Mouse (Mus musculus) stomach, adult 2 months (tissue): ENCODE data around the gene Tal1. TPM values are rescaled to one million over a fixed set of nuclear protein-coding genes. Genes with fewer than 3 reads are reported as not detected.

Experiments used
- polyA plus RNA-seq: library from polyadenylated mRNA; depleted of rRNA; stranded (reverse); fragments of >200 nt; gene quantifications from 2 replicates; pipeline ENCODE4 v1.2.3, GENCODE M21; 2012; rRNA removed

The Tal1 gene
- 0.97 and 1.5 TPM in 2 replicates for polyA plus RNA-seq

GRCm38 (mm10) chr4:115056371-115056920, at the start of gene Tal1:
Tal1 (plus strand) TSS chr4:115056426.

DNA sequence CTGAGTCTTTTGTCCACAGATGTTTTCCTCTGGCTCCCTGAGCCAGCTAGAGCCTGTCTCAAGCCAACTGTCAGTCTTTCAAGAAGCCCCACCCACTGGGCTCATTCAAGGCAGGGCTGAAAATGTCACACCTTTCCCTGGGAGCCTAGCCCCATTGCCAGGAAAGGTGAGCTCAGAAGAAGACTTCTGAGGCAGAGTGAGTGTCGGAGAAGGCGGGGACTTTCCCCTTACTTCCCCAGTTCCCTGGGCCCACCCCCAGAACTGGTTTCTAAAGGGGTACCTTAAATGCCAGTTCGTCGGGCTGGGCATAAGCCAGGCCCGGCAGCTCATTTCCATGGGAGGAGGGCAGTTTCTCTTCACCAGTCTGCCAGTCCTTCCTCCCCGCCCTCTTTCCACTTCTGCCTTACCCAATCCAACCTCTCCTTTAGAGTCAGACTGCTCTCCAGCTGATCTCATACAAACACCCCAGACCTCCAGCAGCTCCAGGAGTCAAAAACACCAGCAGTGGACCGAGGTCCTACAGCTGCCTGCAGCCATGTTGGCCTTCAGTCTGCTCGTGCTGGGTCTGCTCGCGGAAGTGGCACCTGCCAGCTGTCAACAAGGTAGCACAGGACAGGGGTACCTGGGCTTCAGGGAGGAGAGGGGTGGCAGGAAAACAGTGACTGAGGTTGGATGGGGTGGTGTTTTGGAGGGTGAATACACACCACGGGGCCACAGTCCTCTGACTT, 32.5 kb downstream of the Tal1 start, which contains the start of gene Pdzk1ip1:
TSS of gene Pdzk1ip1 (plus strand) at position 98 of the 728 bp plus-strand sequence.

Other genes with a start within 250 kb of the Tal1 start
- gene Gm12830, start 234.7 kb upstream of the Tal1 start, polyA plus RNA-seq, result not detected in 2 replicates
- 0.20 and 0.30 TPM in 2 replicates for gene Foxd2, start 147.6 kb upstream of the Tal1 start, polyA plus RNA-seq
- not detected in 2 replicates for gene Foxe3, start 130.4 kb upstream of the Tal1 start, polyA plus RNA-seq
- 15.0 and 24.8 TPM in 2 replicates for gene Cmpk1, start 69.2 kb upstream of the Tal1 start, polyA plus RNA-seq
- gene Stil, start 56.3 kb upstream of the Tal1 start, polyA plus RNA-seq, result 0.17 and 0.27 TPM in 2 replicates
- 150 and 228 TPM in 2 replicates for gene Pdzk1ip1, start 32.3 kb downstream of the Tal1 start, polyA plus RNA-seq
- 0.06 and 0.08 TPM in 2 replicates for gene Cyp4x1, start 77.9 kb downstream of the Tal1 start, polyA plus RNA-seq
- not detected in 2 replicates for gene Cyp4a29, start 185.7 kb downstream of the Tal1 start, polyA plus RNA-seq
- gene Cyp4a12a, start 242.6 kb downstream of the Tal1 start, polyA plus RNA-seq, result 0.02 TPM in 1 of 2 replicates, not detected in the other